Mouse (Mus musculus) left cerebral cortex, adult 2 months (tissue): ENCODE measurements at regions not wholly inside any gene's neighbourhood (a gene's known extent, or its start where the extent isn't known, plus 50 kb on each side); places are given as distances from the start of the nearest gene placed in this dataset.

Source experiments
- DNase-seq, 2 experiments: peaks; one replicate each; pipeline ENCODE4 v3.0.0; 2021 to 2022; ENCODE audit warnings: low spot score in 2 of 2, mixed read lengths in 1 of 2; ENCODE audit errors: extremely low spot score in 1 of 2
- H3K27ac ChIP-seq: fragments of 200-600 bp; 2 replicates; pipeline ENCODE4 v1.8.1; 2022
- H3K4me3 ChIP-seq: fragments of 200-600 bp; 2 replicates; pipeline ENCODE4 v1.8.1; 2022
- CTCF ChIP-seq: fragments of 200-600 bp; IDR thresholded peaks from 2 replicates; pipeline ENCODE4 v1.8.1; 2022; ENCODE audit warnings: antibody characterized with exemption, mild to moderate bottlenecking, moderate library complexity
- intact Hi-C: fragments of 180-260 bp; cut with DNase I; formaldehyde crosslinking; loops from one replicate; pipeline ENCODE4 v1.15.1; 2025

DNA sequence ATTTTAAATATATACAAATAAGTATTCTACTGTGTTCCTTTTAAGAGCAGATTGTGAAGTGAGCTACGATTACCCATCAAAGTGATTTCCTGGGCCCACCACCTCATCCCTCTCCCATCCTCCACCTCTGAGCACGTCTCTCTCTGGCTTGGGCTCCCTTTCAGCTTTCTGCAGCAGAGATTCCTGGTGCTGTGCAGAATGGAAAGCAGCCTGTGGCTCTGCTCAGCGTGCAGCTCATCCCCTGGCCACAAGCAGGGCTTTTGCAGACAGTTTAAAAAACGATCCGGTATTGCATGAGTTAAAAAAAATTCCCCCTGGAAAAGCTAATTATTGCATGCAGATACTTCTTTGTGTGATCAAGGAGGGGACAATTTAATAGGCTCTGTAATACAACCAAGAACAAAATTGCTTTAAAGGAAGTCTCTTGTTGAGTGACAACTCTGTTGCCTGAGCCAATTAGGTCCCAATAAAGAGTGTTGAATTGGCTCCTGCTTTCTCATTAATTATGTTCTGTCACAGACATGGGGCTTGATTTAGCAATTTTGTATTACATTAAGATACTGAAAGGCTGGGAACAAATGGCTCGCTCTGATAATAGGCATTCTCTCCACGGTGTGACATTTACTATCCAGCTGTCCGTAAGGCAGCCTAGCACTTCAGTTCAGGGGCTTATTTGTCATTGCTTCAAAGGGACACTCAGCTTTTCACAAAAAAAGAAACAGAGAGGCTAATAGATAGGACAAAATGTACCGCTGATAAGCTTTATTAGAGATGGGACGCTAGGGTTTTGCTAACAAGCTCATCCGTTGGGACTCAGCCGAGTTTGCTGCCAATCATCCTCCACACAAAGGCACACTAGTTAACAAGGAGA, 345.9 kb upstream of the G2e3 start:
- no peak for TF ChIP-seq CTCF
- H3K4me3 ChIP-seq: no peak overlapping the region
- peak overlapping the region; percentile 47 for H3K27ac ChIP-seq
- no peak for DNase-seq
- intact Hi-C loops: loop anchor here (5.0 kb wide), 2 partner anchors 115 to 185 kb away; no protein-coding TSS in a partner anchor

GRCm38 (mm10) chr12:51001096-51001495, 346.8 kb upstream of the G2e3 start:
- H3K27ac ChIP-seq: peak overlapping the region; percentile 47
- DNase-seq: no peak
- no peak for TF ChIP-seq CTCF
- intact Hi-C loops: loop anchor here (5.0 kb wide), 2 partner anchors 116 to 186 kb away; no protein-coding TSS in a partner anchor
- H3K4me3 ChIP-seq: no peak overlapping the region

- TF ChIP-seq CTCF: no peak
- no peak overlapping the region for H3K4me3 ChIP-seq
- peak overlapping the region; percentile 42; the same call in 1 of the 2 replicates for H3K27ac ChIP-seq
- DNase-seq: no peak
- intact Hi-C loops: loop anchor here (5.0 kb wide), 2 partner anchors 117 to 187 kb away; no protein-coding TSS in a partner anchor
Observed at GRCm38 (mm10) chr12:51000281-51001075, 347.4 kb upstream of the G2e3 start.

DNA sequence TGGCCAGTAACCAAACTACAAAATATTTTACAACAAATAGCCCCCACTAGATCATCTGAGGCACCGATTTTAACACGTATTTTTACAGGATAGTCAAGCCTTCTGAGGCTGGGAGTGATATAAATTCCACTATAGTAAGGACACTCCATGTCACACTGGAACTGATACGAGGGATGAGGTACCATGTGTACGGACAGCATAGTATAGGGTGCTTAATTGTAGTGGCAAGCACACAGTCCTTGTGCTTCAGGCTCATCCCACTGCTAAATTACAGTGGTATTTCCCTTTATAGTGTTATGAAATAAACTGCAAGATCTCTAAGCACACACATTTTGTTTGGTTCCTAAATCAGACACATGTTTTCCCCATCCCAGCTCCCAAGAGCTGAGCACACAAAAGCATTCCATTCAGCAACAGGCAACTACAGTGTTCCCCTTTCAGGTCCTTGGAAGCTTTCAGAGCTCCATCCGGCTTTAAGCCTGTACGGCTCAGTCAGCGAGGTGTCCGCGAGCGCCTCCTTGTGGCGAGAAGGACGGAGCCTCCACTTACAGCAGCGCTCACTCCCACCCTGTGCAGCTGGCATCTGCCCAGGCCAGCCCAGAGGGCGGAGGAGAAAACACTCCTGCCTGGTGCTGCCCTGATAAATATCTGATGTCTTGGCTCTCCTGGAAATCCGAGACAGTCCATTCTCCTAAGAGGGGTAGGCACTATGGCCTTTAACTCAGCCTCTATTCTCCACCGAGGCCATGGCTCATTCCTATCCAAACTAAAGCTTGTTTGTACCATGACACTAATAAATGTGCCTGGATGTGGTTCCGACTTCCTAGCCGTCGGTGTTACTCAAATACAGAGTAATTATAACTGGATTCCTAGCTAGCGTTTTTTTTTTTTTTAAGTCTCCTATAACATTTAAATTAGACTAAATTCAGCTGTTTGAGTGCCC, 348.3 kb upstream of the G2e3 start:
- DNase-seq: peak; percentile 74 to 88
- no peak overlapping the region for H3K4me3 ChIP-seq
- H3K27ac ChIP-seq: no peak overlapping the region
- intact Hi-C loops: loop anchor here (5.0 to 10.0 kb wide), 4 partner anchors 118 to 1627 kb away; no protein-coding TSS in a partner anchor
- peak; percentile 90 for TF ChIP-seq CTCF

GRCm38 (mm10) chr12:50995664-50996063, 346.8 kb upstream of the Prkd1 start:
- intact Hi-C loops: loop anchor here (5.0 to 10.0 kb wide), 2 partner anchors 279 to 1623 kb away; no protein-coding TSS in a partner anchor
- Histone ChIP-seq H3K27ac (no peak overlapping the region), H3K4me3 (no peak overlapping the region)
- no peak for DNase-seq
- no peak for TF ChIP-seq CTCF

DNA sequence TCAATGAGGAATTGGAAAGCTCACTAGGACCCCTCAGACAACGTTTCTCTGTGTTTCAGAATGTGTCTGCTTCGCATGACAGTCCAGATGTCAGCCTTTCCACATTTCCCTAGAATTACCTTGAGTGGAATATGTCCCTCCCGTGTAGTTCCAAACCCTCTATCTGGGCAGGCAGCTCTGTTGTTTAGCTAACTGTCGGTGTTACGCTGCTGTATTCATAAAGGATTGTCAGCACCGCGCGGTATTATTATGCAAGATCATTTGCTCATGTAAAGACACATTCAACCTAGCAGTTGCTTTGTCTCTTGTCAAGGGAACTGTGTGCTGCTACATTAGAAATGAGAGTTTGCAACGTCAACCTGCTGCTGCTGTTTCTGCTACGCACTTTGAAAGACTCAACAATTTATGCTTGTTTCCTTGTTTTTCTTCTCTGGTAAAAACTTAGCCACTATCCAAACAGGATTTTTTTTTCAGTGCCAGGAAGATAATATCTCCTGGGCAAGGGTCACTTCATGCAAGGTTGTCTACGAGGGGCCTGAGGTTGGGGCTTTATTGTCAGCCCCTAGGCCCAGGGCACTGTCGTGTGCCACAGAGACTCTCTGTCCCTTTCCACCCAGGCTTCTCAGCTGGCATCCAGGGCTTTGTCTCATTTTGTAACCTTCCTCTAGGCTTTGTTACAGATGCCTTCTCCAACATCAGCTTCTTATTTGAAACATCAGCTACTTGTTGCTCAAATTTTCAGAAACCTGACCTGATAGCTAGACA, 340.8 kb upstream of the Prkd1 start:
- no peak for DNase-seq
- intact Hi-C loops: loop anchor here (10.0 kb wide), 1 partner anchor 285 kb away; no protein-coding TSS in a partner anchor
- no peak overlapping the region for H3K27ac ChIP-seq
- no peak for TF ChIP-seq CTCF
- H3K4me3 ChIP-seq: no peak overlapping the region

DNA sequence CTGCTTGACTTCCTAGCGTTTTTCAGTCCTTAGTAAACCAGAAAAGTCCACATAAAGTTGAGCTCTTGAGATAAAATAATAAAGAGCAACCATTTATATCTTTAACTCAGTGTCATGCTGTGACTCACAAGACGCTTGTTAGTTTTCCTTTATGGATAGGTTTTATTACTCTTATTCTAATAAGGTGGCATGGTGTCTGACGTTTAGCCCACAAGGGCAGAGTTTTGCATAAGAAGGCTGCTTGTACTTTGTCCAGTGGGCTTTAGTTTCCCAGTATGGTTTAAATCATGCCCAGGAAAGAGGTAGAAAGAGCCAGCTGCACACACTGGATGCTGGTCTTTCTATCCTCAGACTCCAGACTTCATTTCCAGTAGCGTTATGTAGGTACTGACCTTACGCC, 332.4 kb upstream of the Prkd1 start:
- TF ChIP-seq CTCF: no peak
- intact Hi-C loops: no loop called here
- DNase-seq: no peak
- Histone ChIP-seq H3K27ac (no peak overlapping the region), H3K4me3 (no peak overlapping the region)

DNA sequence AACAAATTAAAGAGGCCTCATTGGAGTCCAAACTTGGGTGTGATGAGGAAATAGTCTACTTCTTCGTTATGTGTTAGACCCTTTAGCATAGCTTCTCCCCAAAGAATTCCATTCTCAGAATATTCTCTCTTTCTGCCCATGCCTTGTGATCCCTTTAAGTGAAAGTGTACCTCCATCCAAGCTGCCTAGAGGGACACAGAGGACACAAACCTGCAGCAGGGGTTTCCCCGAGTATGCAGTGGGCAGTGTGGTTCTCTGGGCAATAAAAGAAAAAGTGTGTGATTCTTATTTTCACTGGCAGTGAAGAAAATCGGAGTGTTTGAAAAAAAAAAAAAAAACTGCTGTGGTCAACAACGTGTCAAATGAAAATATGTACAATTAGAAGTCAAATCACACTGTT, 331.9 kb upstream of the Prkd1 start:
- H3K27ac ChIP-seq: no peak overlapping the region
- DNase-seq: no peak
- no peak overlapping the region for H3K4me3 ChIP-seq
- no peak for TF ChIP-seq CTCF
- intact Hi-C loops: no loop called here

DNA sequence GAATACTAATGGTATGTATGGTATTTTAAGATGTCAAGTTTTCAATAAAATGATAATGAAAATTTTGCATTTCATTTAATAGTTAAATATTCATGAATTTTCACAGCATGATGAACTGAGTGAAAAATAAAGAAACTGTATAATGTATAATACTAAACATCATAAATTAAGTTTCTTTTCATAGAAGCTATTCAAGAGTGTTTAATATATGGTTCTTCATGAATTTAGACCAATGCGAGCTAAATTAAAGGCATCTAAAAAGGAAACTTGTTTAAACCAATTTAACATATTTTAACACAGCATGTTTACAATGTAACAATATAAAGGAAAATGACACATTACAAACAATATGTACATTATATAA, 321.8 kb upstream of the Prkd1 start:
- no peak for DNase-seq
- TF ChIP-seq CTCF: no peak
- Histone ChIP-seq H3K27ac (no peak overlapping the region), H3K4me3 (no peak overlapping the region)
- intact Hi-C loops: no loop called here

DNA sequence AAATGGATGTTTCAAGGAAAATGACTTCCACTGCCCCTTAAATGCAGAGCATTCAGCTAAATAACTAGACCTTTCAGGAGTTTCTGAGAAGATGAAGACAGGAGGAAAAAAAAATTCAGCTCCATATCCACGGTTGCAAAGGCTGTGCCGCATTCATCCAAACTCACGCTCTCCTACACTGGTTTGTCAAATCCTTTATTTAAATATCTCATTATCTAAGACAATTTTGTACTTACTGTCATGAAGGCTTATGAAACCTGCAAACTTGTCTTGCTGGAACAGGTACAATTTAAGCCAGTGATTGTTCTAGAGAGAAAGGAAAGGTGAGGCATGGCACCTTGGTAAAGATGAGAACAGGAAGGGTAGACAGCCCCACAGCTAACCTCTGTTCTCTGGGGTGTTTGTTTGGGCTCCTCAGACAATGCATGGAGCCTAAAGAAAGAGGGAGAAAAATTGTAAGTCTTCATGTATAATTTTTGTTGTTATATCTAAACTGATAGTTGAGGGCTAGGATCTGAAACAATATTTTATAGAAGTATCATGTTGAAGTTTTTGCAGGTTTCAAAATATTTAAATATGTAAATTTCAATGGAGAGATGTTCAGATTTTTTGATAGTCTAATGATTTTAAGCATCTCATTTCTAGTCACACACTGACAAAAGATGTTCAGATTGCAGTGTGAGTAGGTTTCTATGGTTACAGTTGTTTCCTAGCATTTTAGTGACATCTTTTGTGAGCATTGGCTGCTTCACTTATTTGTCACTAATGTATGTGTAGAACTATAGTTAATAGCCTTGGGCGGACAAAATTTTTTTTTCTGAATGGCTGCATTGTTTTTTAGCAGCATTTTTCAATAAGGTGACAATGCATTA, 321.2 kb upstream of the Prkd1 start:
- no peak for TF ChIP-seq CTCF
- no peak overlapping the region for H3K4me3 ChIP-seq
- H3K27ac ChIP-seq: no peak overlapping the region
- intact Hi-C loops: no loop called here
- DNase-seq: no peak
